ENCODE assay signal across 14 mouse cellular contexts in the genomic region with DNA sequence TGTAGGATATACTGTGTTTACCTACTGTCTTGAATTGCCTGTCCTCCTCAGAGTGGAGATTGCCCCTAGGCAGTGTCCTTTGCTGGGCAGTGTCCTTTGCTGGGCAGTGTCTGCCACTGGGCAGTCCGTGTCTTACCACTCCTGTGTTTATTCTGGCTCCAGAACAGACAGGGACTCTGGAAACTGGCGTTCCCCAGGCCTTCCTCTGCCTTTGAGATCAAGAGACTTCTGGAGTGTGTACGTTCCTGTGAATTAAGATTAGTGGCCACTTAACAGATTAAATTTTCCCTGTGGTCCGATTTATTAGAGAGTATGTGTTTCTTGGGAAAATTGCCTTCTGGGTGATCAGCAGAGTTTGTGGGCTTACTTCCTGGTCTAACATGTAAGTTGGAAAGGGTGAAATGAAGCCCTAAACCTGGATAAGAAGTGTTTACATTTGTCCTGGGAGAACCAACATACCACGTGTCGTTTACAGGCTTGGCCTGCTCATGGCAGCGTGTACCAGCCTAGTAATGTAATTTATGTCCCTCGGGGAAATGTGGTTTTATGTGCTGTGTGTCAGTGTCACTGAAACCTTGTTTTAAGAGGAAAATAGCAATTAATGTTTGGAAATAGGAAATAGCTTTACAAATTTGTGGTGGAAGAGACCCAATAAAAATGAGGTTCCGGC. TPM values are rescaled to one million over a fixed set of nuclear protein-coding genes. Genes with fewer than 3 reads are reported as not detected.
DNase-seq lines count a peak whose midpoint lies in the region; ATAC-seq and TF ChIP-seq lines count a peak whose summit lies in the region.
"Had no signal": no experiment of that assay in that cellular context is flagged by ENCODE, and none has a peak within 500 bp of the region (broad histone marks: within the 10 kb centered on the region; RNA-seq: fewer than 3 reads in every experiment).

No protein-coding gene starts in this region.

- ATAC-seq in kidney, embryonic 14.5 days (ENCODE audit: low FRiP score, low TSS enrichment) = peak; percentile 14; the same call in 1 of the 2 replicates
- no peak for ATAC-seq in midbrain, embryonic 11.5 days (ENCODE audit: low FRiP score)
- peak; percentile 43; the same call in 1 of the 2 replicates for ATAC-seq in intestine, postnatal 0 days
- ATAC-seq: midbrain, embryonic 15.5 days had no signal

- WGBS in kidney, embryonic 14.5 days = 11% methylated on average over 9 of the region's 9 CpGs
- WGBS in midbrain, embryonic 11.5 days = 77% methylated on average over 9 of the region's 9 CpGs
- WGBS in midbrain, embryonic 10.5 days = 78% methylated on average over 9 of the region's 9 CpGs
- 28% methylated on average over 9 of the region's 9 CpGs for WGBS in intestine, postnatal 0 days

- H3K27me3 ChIP-seq in kidney, embryonic 14.5 days (ENCODE audit: control insufficient read depth, insufficient read depth, low read length) = no peaks in the 10 kb centered on the region
- peaks cover 46% of the 10 kb centered on the region for H3K27me3 ChIP-seq in midbrain, embryonic 11.5 days (ENCODE audit: control insufficient read depth, insufficient read depth, low read length)
- peaks cover 83% of the 10 kb centered on the region for H3K27me3 ChIP-seq in midbrain, embryonic 10.5 days (ENCODE audit: low read depth, poor library complexity, severe bottlenecking)
- no peaks in the 10 kb centered on the region for H3K27me3 ChIP-seq in intestine, postnatal 0 days (replicated peaks; ENCODE audit: control insufficient read depth, insufficient read depth, low read length)
- H3K27me3 ChIP-seq: CH12.LX had no signal

- H3K9ac ChIP-seq in kidney, embryonic 14.5 days (ENCODE audit: low read depth, low read length) = no peak overlapping the region
- no peak overlapping the region for H3K9ac ChIP-seq in midbrain, embryonic 11.5 days (ENCODE audit: low read length)
- H3K9ac ChIP-seq in intestine, postnatal 0 days (ENCODE audit: low read depth, low read length) = no peak overlapping the region
- H3K9ac ChIP-seq: hindbrain, embryonic 15.5 days; limb, embryonic 15.5 days; midbrain, embryonic 15.5 days; neural tube, embryonic 12.5 days had no signal

- H3K4me1 ChIP-seq in kidney, embryonic 14.5 days (ENCODE audit: control insufficient read depth, insufficient read depth, low read length) = peaks cover 88% of the 10 kb centered on the region
- peaks cover 20% of the 10 kb centered on the region for H3K4me1 ChIP-seq in midbrain, embryonic 11.5 days (ENCODE audit: control insufficient read depth, insufficient read depth, low read length)
- H3K4me1 ChIP-seq in midbrain, embryonic 10.5 days = peaks cover 83% of the 10 kb centered on the region
- 0 out of 2 replicates have a peak, but pooled peaks cover 4% of the 10 kb centered on the region for H3K4me1 ChIP-seq in intestine, postnatal 0 days (replicated peaks; ENCODE audit: control insufficient read depth, insufficient read depth, low read length)

- no peak for DNase-seq in kidney, postnatal 25 days
- peak; percentile 79 for DNase-seq in midbrain, embryonic 11.5 days (ENCODE audit: low spot score, missing footprints)
- no peak for DNase-seq in midbrain, embryonic 10.5 days (ENCODE audit: low spot score)
- DNase-seq in urinary bladder, adult 2 months (ENCODE audit: low spot score) = no peak
- DNase-seq in thymus, adult 18-20 months = no peak
- DNase-seq: embryo, embryonic 11 days; kidney, postnatal 4 days had no signal

- peak overlapping the region; percentile 68; the same call in 1 of the 2 replicates for H3K27ac ChIP-seq in kidney, embryonic 14.5 days (ENCODE audit: low read depth, low read length)
- no peak overlapping the region for H3K27ac ChIP-seq in midbrain, embryonic 11.5 days (ENCODE audit: low read depth, low read length)
- no peak overlapping the region; the same call in 1 of the 2 replicates for H3K27ac ChIP-seq in midbrain, embryonic 10.5 days (replicated peaks)
- H3K27ac ChIP-seq in intestine, postnatal 0 days (ENCODE audit: low read depth, low read length) = 0 out of 2 replicates have a peak overlapping the region, but pooled peaks have one; percentile 24
- H3K27ac ChIP-seq: hindbrain, embryonic 15.5 days; limb, embryonic 15.5 days; midbrain, embryonic 15.5 days; neural tube, embryonic 12.5 days had no signal

- no peaks in the 10 kb centered on the region; the same call in 1 of the 2 replicates for H3K9me3 ChIP-seq in kidney, embryonic 14.5 days (ENCODE audit: control insufficient read depth, low read length)
- no peaks in the 10 kb centered on the region for H3K9me3 ChIP-seq in midbrain, embryonic 11.5 days (ENCODE audit: control insufficient read depth, low read length)
- no peaks in the 10 kb centered on the region for H3K9me3 ChIP-seq in midbrain, embryonic 10.5 days (replicated peaks)
- no peaks in the 10 kb centered on the region for H3K9me3 ChIP-seq in intestine, postnatal 0 days (ENCODE audit: control insufficient read depth)
- H3K9me3 ChIP-seq: hindbrain, embryonic 15.5 days; limb, embryonic 15.5 days; midbrain, embryonic 15.5 days; neural tube, embryonic 12.5 days had no signal

- no peak for TF ChIP-seq CTCF in intestine, postnatal 0 days (IDR thresholded peaks at IDR 0.05; ENCODE audit: low read depth)

- H3K36me3 ChIP-seq in kidney, embryonic 14.5 days (ENCODE audit: control insufficient read depth, insufficient read depth, low read length) = peaks cover 16% of the 10 kb centered on the region
- H3K36me3 ChIP-seq in midbrain, embryonic 11.5 days (ENCODE audit: control insufficient read depth, insufficient read depth, low read length) = no peaks in the 10 kb centered on the region
- H3K36me3 ChIP-seq in midbrain, embryonic 10.5 days = peaks cover 8% of the 10 kb centered on the region; the same call in 1 of the 2 replicates
- H3K36me3 ChIP-seq in intestine, postnatal 0 days (ENCODE audit: control insufficient read depth, insufficient read depth) = no peaks in the 10 kb centered on the region; the same call in 1 of the 2 replicates
- H3K36me3 ChIP-seq: hindbrain, embryonic 15.5 days; midbrain, embryonic 15.5 days; neural tube, embryonic 12.5 days had no signal

- H3K4me2 ChIP-seq in kidney, embryonic 14.5 days (replicated peaks; ENCODE audit: low read depth, low read length) = no peak overlapping the region
- H3K4me2 ChIP-seq in midbrain, embryonic 11.5 days = no peak overlapping the region
- H3K4me2 ChIP-seq in intestine, postnatal 0 days (replicated peaks; ENCODE audit: low read depth) = no peak overlapping the region
- H3K4me2 ChIP-seq: hindbrain, embryonic 15.5 days; limb, embryonic 15.5 days; midbrain, embryonic 15.5 days; neural tube, embryonic 12.5 days had no signal

- H3K4me3 ChIP-seq in kidney, embryonic 14.5 days (ENCODE audit: low read length) = no peak overlapping the region
- no peak overlapping the region for H3K4me3 ChIP-seq in midbrain, embryonic 11.5 days (ENCODE audit: low read depth, low read length)
- no peak overlapping the region for H3K4me3 ChIP-seq in midbrain, embryonic 10.5 days
- no peak overlapping the region for H3K4me3 ChIP-seq in intestine, postnatal 0 days (ENCODE audit: low read depth, low read length)
- H3K4me3 ChIP-seq: hindbrain, embryonic 15.5 days; limb, embryonic 15.5 days; midbrain, embryonic 15.5 days; neural tube, embryonic 12.5 days had no signal

RNA-seq across cellular contexts. Expression of a gene that starts 15.6 kb away (rescaled TPM):
- 48.7 and 81.0 TPM in 2 replicates for polyA plus RNA-seq in kidney, embryonic 14.5 days (2014; fragmentation: Nextera tagmentation; extraction: Ambion mirVana)
- polyA plus RNA-seq in midbrain, embryonic 11.5 days (2014; fragmentation: Nextera tagmentation; extraction: Ambion mirVana) = 17.0 and 17.3 TPM in 2 replicates
- polyA plus RNA-seq in midbrain, embryonic 10.5 days (2016; fragmentation: Nextera tagmentation; extraction: Ambion mirVana) = 18.0 and 19.0 TPM in 2 replicates
- polyA plus RNA-seq in intestine, postnatal 0 days (2015; fragmentation: Nextera tagmentation; extraction: Ambion mirVana) = 10.2 and 10.9 TPM in 2 replicates
- polyA plus RNA-seq in urinary bladder, adult 2 months (2012; rRNA removed) = 16.6 and 18.3 TPM in 2 replicates

Comparison
In these comparisons a context has a peak if more than half of its experiments do, and no peak if none do; other contexts are left out.
1. H3K27ac ChIP-seq: peak in kidney, embryonic 14.5 days (single experiment) and intestine, postnatal 0 days (single experiment); none in midbrain, embryonic 11.5 days (single experiment) and midbrain, embryonic 10.5 days (single experiment).